Mouse (Mus musculus): ENCODE measurements at regions not wholly inside any gene's neighbourhood (a gene's known extent, or its start where the extent isn't known, plus 50 kb on each side); places are given as distances from the start of the nearest gene placed in this dataset.

- ATAC-seq (ENCODE audit: insufficient number of reproducible peaks, low FRiP score, low TSS enrichment, low read depth): peak; percentile 44; the same call in 1 of the 2 replicates
- Histone ChIP-seq H3K4me3 (no peak overlapping the region), H3K36me3 (no peaks in the 10 kb centered on the region), H3K9ac (no peak overlapping the region), H3K4me2 (no peak overlapping the region), H3K27me3 (no peaks in the 10 kb centered on the region), H3K27ac (no peak overlapping the region), H3K9me3 (no peaks in the 10 kb centered on the region), H3K4me1 (peaks cover 3% of the 10 kb centered on the region; the same call in 1 of the 2 replicates)
- WGBS: 23% methylated on average over 2 of the region's 2 CpGs
Observed at GRCm38 (mm10) chr13:25738601-25739000, 468.3 kb upstream of the Nrsn1 start.

- Histone ChIP-seq H3K27me3 (no peaks in the 10 kb centered on the region), H3K27ac (no peak overlapping the region), H3K9ac (no peak overlapping the region), H3K4me3 (no peak overlapping the region), H3K4me1 (no peaks in the 10 kb centered on the region), H3K9me3 (no peaks in the 10 kb centered on the region), H3K4me2 (no peak overlapping the region), H3K36me3 (no peaks in the 10 kb centered on the region)
- 31% methylated on average over 3 of the region's 3 CpGs for WGBS
- no peak for ATAC-seq (ENCODE audit: insufficient number of reproducible peaks, low FRiP score, low TSS enrichment, low read depth)
Observed at GRCm38 (mm10) chr13:25729327-25729892, 459.1 kb upstream of the Nrsn1 start.

GRCm38 (mm10) chr13:25727504-25728095 is 457.3 kb upstream of the Nrsn1 start:
- ATAC-seq (ENCODE audit: insufficient number of reproducible peaks, low FRiP score, low TSS enrichment, low read depth): no peak
- H3K4me3 ChIP-seq: no peak overlapping the region
- H3K9me3 ChIP-seq: no peaks in the 10 kb centered on the region
- 42% methylated on average over 1 of the region's 1 CpGs for WGBS
- H3K27ac ChIP-seq: no peak overlapping the region
- H3K4me1 ChIP-seq: no peaks in the 10 kb centered on the region
- H3K9ac ChIP-seq: no peak overlapping the region
- no peaks in the 10 kb centered on the region for H3K27me3 ChIP-seq
- H3K4me2 ChIP-seq: no peak overlapping the region
- no peaks in the 10 kb centered on the region for H3K36me3 ChIP-seq

- H3K4me2 ChIP-seq: no peak overlapping the region
- no peak overlapping the region for H3K9ac ChIP-seq
- no peaks in the 10 kb centered on the region for H3K27me3 ChIP-seq
- H3K27ac ChIP-seq: no peak overlapping the region
- no peak for ATAC-seq (ENCODE audit: insufficient number of reproducible peaks, low FRiP score, low TSS enrichment, low read depth)
- WGBS: 27% methylated on average over 4 of the region's 4 CpGs
- H3K4me3 ChIP-seq: no peak overlapping the region
- no peaks in the 10 kb centered on the region for H3K4me1 ChIP-seq
- H3K9me3 ChIP-seq: no peaks in the 10 kb centered on the region
- H3K36me3 ChIP-seq: no peaks in the 10 kb centered on the region
Observed at GRCm38 (mm10) chr13:25722595-25723525, 452.6 kb upstream of the Nrsn1 start.

- Histone ChIP-seq H3K4me1 (0 out of 2 replicates have a peak, but pooled peaks cover 2% of the 10 kb centered on the region), H3K27ac (no peak overlapping the region), H3K9me3 (no peaks in the 10 kb centered on the region), H3K9ac (no peak overlapping the region), H3K27me3 (no peaks in the 10 kb centered on the region), H3K4me3 (no peak overlapping the region), H3K36me3 (no peaks in the 10 kb centered on the region), H3K4me2 (no peak overlapping the region)
- 31% methylated on average over 4 of the region's 4 CpGs for WGBS
- no peak for ATAC-seq (ENCODE audit: insufficient number of reproducible peaks, low FRiP score, low TSS enrichment, low read depth)
Observed at GRCm38 (mm10) chr13:25700965-25701364, 430.7 kb upstream of the Nrsn1 start.

- 0 out of 2 replicates have a peak, but pooled peaks cover 2% of the 10 kb centered on the region for H3K4me1 ChIP-seq
Observed at GRCm38 (mm10) chr13:25695956-25696355, 425.7 kb upstream of the Nrsn1 start.

GRCm38 (mm10) chr13:25695017-25695604 is 424.8 kb upstream of the Nrsn1 start:
- Histone ChIP-seq H3K9ac (no peak overlapping the region), H3K4me1 (0 out of 2 replicates have a peak, but pooled peaks cover 2% of the 10 kb centered on the region), H3K4me3 (no peak overlapping the region), H3K27me3 (no peaks in the 10 kb centered on the region), H3K9me3 (no peaks in the 10 kb centered on the region), H3K4me2 (no peak overlapping the region), H3K27ac (no peak overlapping the region), H3K36me3 (no peaks in the 10 kb centered on the region)
- no peak for ATAC-seq (ENCODE audit: insufficient number of reproducible peaks, low FRiP score, low TSS enrichment, low read depth)
- 73% methylated on average over 14 of the region's 14 CpGs for WGBS

More at GRCm38 (mm10) chr13:25695956-25696355, 425.7 kb upstream of the Nrsn1 start:
- Histone ChIP-seq H3K36me3 (no peaks in the 10 kb centered on the region), H3K27me3 (no peaks in the 10 kb centered on the region), H3K9ac (no peak overlapping the region), H3K27ac (no peak overlapping the region), H3K9me3 (no peaks in the 10 kb centered on the region), H3K4me3 (no peak overlapping the region), H3K4me2 (no peak overlapping the region)
- WGBS: 98% methylated on average over 1 of the region's 1 CpGs
- no peak for ATAC-seq (ENCODE audit: insufficient number of reproducible peaks, low FRiP score, low TSS enrichment, low read depth)

GRCm38 (mm10) chr13:25678221-25678735 is 408.0 kb upstream of the Nrsn1 start:
- Histone ChIP-seq H3K4me2 (no peak overlapping the region), H3K4me1 (no peaks in the 10 kb centered on the region), H3K36me3 (no peaks in the 10 kb centered on the region), H3K9me3 (no peaks in the 10 kb centered on the region), H3K9ac (no peak overlapping the region), H3K27me3 (no peaks in the 10 kb centered on the region), H3K4me3 (no peak overlapping the region), H3K27ac (no peak overlapping the region)
- 82% methylated on average over 2 of the region's 2 CpGs for WGBS
- no peak for ATAC-seq (ENCODE audit: insufficient number of reproducible peaks, low FRiP score, low TSS enrichment, low read depth)

GRCm38 (mm10) chr13:25675208-25675607 is 404.9 kb upstream of the Nrsn1 start:
- Histone ChIP-seq H3K27ac (no peak overlapping the region), H3K9ac (no peak overlapping the region), H3K27me3 (no peaks in the 10 kb centered on the region), H3K4me1 (no peaks in the 10 kb centered on the region), H3K36me3 (no peaks in the 10 kb centered on the region), H3K4me2 (no peak overlapping the region), H3K9me3 (no peaks in the 10 kb centered on the region), H3K4me3 (no peak overlapping the region)
- no peak for ATAC-seq (ENCODE audit: insufficient number of reproducible peaks, low FRiP score, low TSS enrichment, low read depth)
- 84% methylated on average over 6 of the region's 6 CpGs for WGBS

- no peak overlapping the region for H3K4me3 ChIP-seq
- ATAC-seq (ENCODE audit: insufficient number of reproducible peaks, low FRiP score, low TSS enrichment, low read depth): no peak
- no peaks in the 10 kb centered on the region for H3K36me3 ChIP-seq
- WGBS: 67% methylated on average over 3 of the region's 3 CpGs
- H3K9me3 ChIP-seq: no peaks in the 10 kb centered on the region
- H3K4me1 ChIP-seq: no peaks in the 10 kb centered on the region
- no peak overlapping the region for H3K4me2 ChIP-seq
- H3K27me3 ChIP-seq: no peaks in the 10 kb centered on the region
- no peak overlapping the region for H3K27ac ChIP-seq
- H3K9ac ChIP-seq: no peak overlapping the region
Observed at GRCm38 (mm10) chr13:25666022-25666421, 395.7 kb upstream of the Nrsn1 start.

GRCm38 (mm10) chr13:25664963-25665606 is 394.8 kb upstream of the Nrsn1 start:
- H3K36me3 ChIP-seq: no peaks in the 10 kb centered on the region
- ATAC-seq (ENCODE audit: insufficient number of reproducible peaks, low FRiP score, low TSS enrichment, low read depth): no peak
- no peak overlapping the region for H3K4me3 ChIP-seq
- no peak overlapping the region for H3K9ac ChIP-seq
- H3K27ac ChIP-seq: no peak overlapping the region
- no peaks in the 10 kb centered on the region for H3K9me3 ChIP-seq
- H3K27me3 ChIP-seq: no peaks in the 10 kb centered on the region
- no peaks in the 10 kb centered on the region for H3K4me1 ChIP-seq
- 77% methylated on average over 2 of the region's 2 CpGs for WGBS
- no peak overlapping the region for H3K4me2 ChIP-seq

Data from limb, embryonic 15.5 days (tissue).